Mouse (Mus musculus) limb, embryonic 12.5 days (tissue): ENCODE results near the gene Slc5a1. TPM values are rescaled to one million over a fixed set of nuclear protein-coding genes. Genes with fewer than 3 reads are reported as not detected.

Source experiments
- ATAC-seq: fragments of 200-750 bp; cut with Nextera tagmentation; 2 replicates; pipeline ENCODE4 v1.8.0; 2017; ENCODE audit warnings: low read depth, moderate TSS enrichment; ENCODE audit not compliant: insufficient number of reproducible peaks, insufficient read depth, low FRiP score, low TSS enrichment
- H3K27ac ChIP-seq: fragments of 300-500 bp; sonication (generic); 2 replicates; pipeline ENCODE4 v1.5.1; 2016; ENCODE audit warnings: mild to moderate bottlenecking, moderate library complexity
- H3K27me3 ChIP-seq: fragments of 300-500 bp; sonication (generic); 2 replicates; pipeline ENCODE4 v1.6.1; 2016; ENCODE audit warnings: mild to moderate bottlenecking, moderate library complexity
- H3K36me3 ChIP-seq: fragments of 300-500 bp; sonication (generic); 2 replicates; pipeline ENCODE4 v1.6.1; 2016; ENCODE audit warnings: mild to moderate bottlenecking, moderate library complexity
- H3K4me1 ChIP-seq: fragments of 300-500 bp; sonication (generic); replicated peaks from 2 replicates; pipeline ENCODE4 v1.6.1; 2016
- H3K4me2 ChIP-seq: fragments of 300-500 bp; sonication (generic); 2 replicates; pipeline ENCODE4 v1.6.1; 2016; ENCODE audit warnings: mild to moderate bottlenecking, moderate library complexity
- H3K4me3 ChIP-seq: fragments of 300-500 bp; sonication (generic); replicated peaks from 2 replicates; pipeline ENCODE4 v1.5.1; 2016; ENCODE audit warnings: mild to moderate bottlenecking
- H3K9ac ChIP-seq: fragments of 300-500 bp; sonication (generic); replicated peaks from 2 replicates; pipeline ENCODE4 v1.6.1; 2016; ENCODE audit warnings: mild to moderate bottlenecking, moderate library complexity
- H3K9me3 ChIP-seq: fragments of 300-500 bp; sonication (generic); 2 replicates; pipeline ENCODE4 v1.6.1; 2016; ENCODE audit warnings: mild to moderate bottlenecking, moderate library complexity
- WGBS: fragments of 180-500 bp; shearing (Covaris S2); methylation state at CpG from one replicate; pipeline ENCODE4 v1.1.7; 2016; 5-methylcytosine and 5-hydroxymethylcytosine counted together
- polyA plus RNA-seq: library from polyadenylated mRNA; unstranded; fragments of >200 nt; fragmentation: Nextera tagmentation; extraction: Ambion mirVana; gene quantifications from 2 replicates; pipeline ENCODE4 v1.2.1, GENCODE M21; 2016

Gene Slc5a1
- polyA plus RNA-seq, 1 experiment from 2014 or later: not detected

DNA sequence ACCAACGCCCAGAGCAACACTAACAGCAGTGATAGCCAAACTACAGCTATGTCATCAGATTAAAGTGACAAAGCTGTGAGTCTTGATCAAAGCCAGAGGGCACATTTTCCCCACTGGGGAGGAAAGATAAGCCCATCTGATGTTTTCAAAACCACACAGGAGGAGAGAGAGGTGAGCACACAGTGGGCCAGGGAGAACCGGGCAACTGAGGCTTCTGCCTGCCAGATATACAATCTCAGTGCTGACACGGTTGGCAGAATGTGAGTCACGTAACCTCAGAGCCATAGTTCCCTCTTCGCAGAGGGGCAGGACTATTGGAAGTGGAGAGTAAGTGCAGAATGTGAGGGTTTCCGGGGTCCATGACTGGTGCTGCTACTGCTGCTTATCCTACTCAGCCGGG lies 89.5 kb downstream of the Slc5a1 start:
- Histone ChIP-seq H3K4me3 (no peak overlapping the region), H3K9me3 (no peaks in the 10 kb centered on the region), H3K4me1 (no peaks in the 10 kb centered on the region), H3K27ac (no peak overlapping the region), H3K36me3 (no peaks in the 10 kb centered on the region), H3K4me2 (no peak overlapping the region), H3K9ac (no peak overlapping the region), H3K27me3 (no peaks in the 10 kb centered on the region)
- 48% methylated on average over 7 of the region's 7 CpGs for whole genome bisulfite sequencing
- no peak for ATAC-seq

GRCm38 (mm10) chr5:33195246-33195852 lies 91.3 kb downstream of the Slc5a1 start:
- Histone ChIP-seq H3K27ac (no peak overlapping the region), H3K27me3 (no peaks in the 10 kb centered on the region), H3K9me3 (no peaks in the 10 kb centered on the region), H3K4me3 (no peak overlapping the region), H3K36me3 (no peaks in the 10 kb centered on the region), H3K4me1 (no peaks in the 10 kb centered on the region), H3K4me2 (no peak overlapping the region), H3K9ac (no peak overlapping the region)
- no peak for ATAC-seq
- WGBS: 72% methylated on average over 9 of the region's 9 CpGs

DNA sequence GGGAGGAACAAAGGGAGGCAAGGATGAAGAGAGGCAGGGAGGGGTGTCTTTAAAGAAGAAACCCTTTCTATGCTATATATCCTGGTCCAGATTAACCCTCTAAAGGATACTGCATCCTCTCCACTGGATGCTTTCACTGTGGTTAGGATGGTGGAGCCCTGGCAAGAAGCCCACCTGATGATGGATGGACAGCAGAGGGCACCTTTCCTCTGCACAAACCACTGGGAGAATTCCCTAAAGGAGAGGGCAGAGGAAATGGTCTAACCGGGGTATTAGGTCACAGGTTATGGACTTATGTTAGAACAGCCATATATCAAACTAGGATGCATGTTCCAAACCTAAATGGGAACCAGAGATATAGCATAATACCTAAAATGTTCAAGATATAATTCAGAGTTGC lies 96.1 kb downstream of the Slc5a1 start:
- H3K36me3 ChIP-seq: no peaks in the 10 kb centered on the region
- no peak overlapping the region for H3K4me3 ChIP-seq
- no peaks in the 10 kb centered on the region for H3K9me3 ChIP-seq
- no peak overlapping the region for H3K27ac ChIP-seq
- WGBS: 41% methylated on average over 1 of the region's 1 CpGs
- ATAC-seq: no peak
- H3K4me1 ChIP-seq: no peaks in the 10 kb centered on the region; the same call in 1 of the 2 replicates
- H3K4me2 ChIP-seq: no peak overlapping the region
- no peaks in the 10 kb centered on the region for H3K27me3 ChIP-seq
- H3K9ac ChIP-seq: no peak overlapping the region

DNA sequence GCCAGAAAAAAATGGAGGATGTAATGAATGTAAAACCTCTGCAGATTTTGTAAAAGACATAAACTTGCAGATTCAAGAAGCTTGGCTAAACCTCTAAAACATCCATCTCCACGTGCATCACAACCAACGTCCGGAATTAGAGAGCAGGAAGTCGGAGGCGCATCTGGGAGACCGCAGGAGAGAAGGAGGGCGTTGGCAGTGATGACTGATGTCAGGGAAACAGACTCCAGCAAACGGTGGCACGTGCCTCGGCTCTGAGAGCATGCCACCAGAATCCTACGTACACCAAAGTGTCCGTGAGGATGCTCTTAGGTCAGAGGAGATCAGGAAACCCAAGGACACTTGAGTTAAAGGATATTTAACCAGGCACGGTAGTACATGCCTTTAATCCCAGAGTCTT lies 97.7 kb downstream of the Slc5a1 start:
- no peak overlapping the region for H3K9ac ChIP-seq
- no peaks in the 10 kb centered on the region for H3K36me3 ChIP-seq
- H3K4me1 ChIP-seq: no peaks in the 10 kb centered on the region; the same call in 1 of the 2 replicates
- no peak overlapping the region for H3K4me2 ChIP-seq
- no peaks in the 10 kb centered on the region for H3K9me3 ChIP-seq
- H3K27ac ChIP-seq: no peak overlapping the region
- H3K27me3 ChIP-seq: no peaks in the 10 kb centered on the region
- WGBS: 73% methylated on average over 13 of the region's 13 CpGs
- H3K4me3 ChIP-seq: no peak overlapping the region
- ATAC-seq: no peak

- no peak for ATAC-seq
- no peak overlapping the region for H3K4me3 ChIP-seq
- WGBS: 86% methylated on average over 13 of the region's 13 CpGs
- no peak overlapping the region for H3K9ac ChIP-seq
- no peaks in the 10 kb centered on the region for H3K27me3 ChIP-seq
- no peaks in the 10 kb centered on the region for H3K9me3 ChIP-seq
- H3K36me3 ChIP-seq: no peaks in the 10 kb centered on the region
- H3K4me2 ChIP-seq: no peak overlapping the region
- no peaks in the 10 kb centered on the region; the same call in 1 of the 2 replicates for H3K4me1 ChIP-seq
- no peak overlapping the region for H3K27ac ChIP-seq
These were observed 98.6 kb downstream of the Slc5a1 start for GRCm38 (mm10) chr5:33202516-33203170.

GRCm38 (mm10) chr5:33203171-33203565 lies 99.1 kb downstream of the Slc5a1 start:
- H3K36me3 ChIP-seq: no peaks in the 10 kb centered on the region
- H3K27me3 ChIP-seq: no peaks in the 10 kb centered on the region
- no peak overlapping the region for H3K27ac ChIP-seq
- no peak overlapping the region for H3K4me3 ChIP-seq
- no peak for ATAC-seq
- 81% methylated on average over 6 of the region's 6 CpGs for WGBS
- H3K4me1 ChIP-seq: no peaks in the 10 kb centered on the region; the same call in 1 of the 2 replicates
- no peak overlapping the region for H3K9ac ChIP-seq
- H3K4me2 ChIP-seq: no peak overlapping the region
- H3K9me3 ChIP-seq: no peaks in the 10 kb centered on the region

- no peaks in the 10 kb centered on the region for H3K27me3 ChIP-seq
- H3K9ac ChIP-seq: no peak overlapping the region
- H3K4me3 ChIP-seq: peak overlapping the region; percentile 17; the same call in 1 of the 2 replicates
- no peaks in the 10 kb centered on the region for H3K9me3 ChIP-seq
- no peak overlapping the region for H3K27ac ChIP-seq
- WGBS: 15% methylated on average over 9 of the region's 9 CpGs
- no peaks in the 10 kb centered on the region; the same call in 1 of the 2 replicates for H3K4me1 ChIP-seq
- H3K36me3 ChIP-seq: no peaks in the 10 kb centered on the region
- peak; percentile 78 for ATAC-seq
- H3K4me2 ChIP-seq: peak overlapping the region; percentile 53
These were observed 99.7 kb downstream of the Slc5a1 start for GRCm38 (mm10) chr5:33203691-33204242.

DNA sequence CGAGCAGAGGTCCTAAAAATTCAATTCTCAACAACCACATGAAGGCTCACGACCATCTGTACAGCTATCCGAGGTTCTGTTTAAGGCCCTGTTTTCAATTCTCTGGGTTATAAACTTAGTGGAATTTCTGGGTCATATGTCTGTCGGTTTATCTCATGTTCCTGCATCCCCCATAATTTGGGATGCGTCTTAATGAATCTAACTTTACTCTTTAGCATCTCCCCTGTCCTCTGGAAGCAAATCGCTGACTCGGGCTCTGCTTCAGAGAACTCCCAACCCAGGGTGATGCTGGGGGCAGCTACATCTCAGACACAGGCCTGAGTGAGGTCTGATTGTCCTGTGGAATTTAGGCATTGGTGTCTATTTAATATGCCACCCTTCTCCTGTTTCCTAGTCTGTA lies 100.3 kb downstream of the Slc5a1 start:
- 75% methylated on average over 7 of the region's 7 CpGs for WGBS
- H3K4me2 ChIP-seq: peak overlapping the region; percentile 53; the same call in 1 of the 2 replicates

DNA sequence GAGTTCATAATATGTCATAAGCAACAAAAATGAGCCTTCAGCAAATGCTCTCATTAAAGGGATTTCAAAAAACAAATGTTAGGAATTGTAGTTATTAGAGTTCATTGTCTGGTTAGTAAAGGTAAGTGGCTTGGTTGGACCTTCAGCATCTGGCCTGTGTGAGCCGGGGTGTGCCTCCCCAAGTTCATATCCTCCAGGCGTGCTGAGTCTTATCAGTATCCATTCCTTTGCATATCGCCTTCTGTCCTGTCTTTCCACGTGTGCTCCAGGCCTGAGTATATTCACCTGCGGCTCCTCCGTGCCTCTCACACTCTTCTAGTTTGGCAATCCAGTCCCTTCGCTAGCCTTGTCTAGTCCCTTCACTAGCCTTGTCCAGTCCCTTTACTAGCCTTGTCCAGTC lies 102.3 kb downstream of the Slc5a1 start:
- no peak overlapping the region for H3K9ac ChIP-seq
- H3K27me3 ChIP-seq: no peaks in the 10 kb centered on the region
- no peak overlapping the region for H3K4me2 ChIP-seq
- no peaks in the 10 kb centered on the region for H3K36me3 ChIP-seq
- H3K4me3 ChIP-seq: no peak overlapping the region
- H3K27ac ChIP-seq: no peak overlapping the region
- no peak for ATAC-seq
- 88% methylated on average over 7 of the region's 7 CpGs for WGBS
- H3K9me3 ChIP-seq: no peaks in the 10 kb centered on the region
- H3K4me1 ChIP-seq: no peaks in the 10 kb centered on the region; the same call in 1 of the 2 replicates

More for the DNA sequence above, 100.3 kb downstream of the Slc5a1 start:
- H3K27ac ChIP-seq: no peak overlapping the region
- H3K4me3 ChIP-seq: 0 out of 2 replicates have a peak overlapping the region, but pooled peaks have one; percentile 17
- H3K9ac ChIP-seq: no peak overlapping the region
- no peaks in the 10 kb centered on the region; the same call in 1 of the 2 replicates for H3K4me1 ChIP-seq
- no peaks in the 10 kb centered on the region for H3K9me3 ChIP-seq
- no peaks in the 10 kb centered on the region for H3K27me3 ChIP-seq
- no peaks in the 10 kb centered on the region for H3K36me3 ChIP-seq
- no peak for ATAC-seq

- Histone ChIP-seq H3K27ac (no peak overlapping the region), H3K4me2 (no peak overlapping the region), H3K36me3 (no peaks in the 10 kb centered on the region), H3K4me3 (no peak overlapping the region), H3K4me1 (no peaks in the 10 kb centered on the region; the same call in 1 of the 2 replicates), H3K9ac (no peak overlapping the region), H3K27me3 (no peaks in the 10 kb centered on the region), H3K9me3 (no peaks in the 10 kb centered on the region)
- 62% methylated on average over 9 of the region's 9 CpGs for WGBS
- no peak for ATAC-seq
These were observed 103.1 kb downstream of the Slc5a1 start for GRCm38 (mm10) chr5:33207136-33207535.

GRCm38 (mm10) chr5:33208533-33209245 lies 104.7 kb downstream of the Slc5a1 start:
- Histone ChIP-seq H3K4me2 (no peak overlapping the region), H3K36me3 (no peaks in the 10 kb centered on the region), H3K4me1 (no peaks in the 10 kb centered on the region; the same call in 1 of the 2 replicates), H3K27me3 (no peaks in the 10 kb centered on the region), H3K4me3 (no peak overlapping the region), H3K27ac (no peak overlapping the region), H3K9me3 (no peaks in the 10 kb centered on the region), H3K9ac (0 out of 2 replicates have a peak overlapping the region, but pooled peaks have one; percentile 18)
- ATAC-seq: no peak
- WGBS: 82% methylated on average over 14 of the region's 14 CpGs
